Mouse (Mus musculus): ENCODE data around the gene Cfhr2. TPM values are rescaled to one million over a fixed set of nuclear protein-coding genes. Genes with fewer than 3 reads are reported as not detected.
"Not testable (repeated sequence)": the region's sequence is repeated elsewhere in the genome, so short reads cannot be mapped to it uniquely, and the experiment has no call there.

Gene Cfhr2
- polyA plus RNA-seq (2015; fragmentation: Nextera tagmentation; extraction: Ambion mirVana), result not detected in 2 replicates

GRCm38 (mm10) chr1:139858548-139858947 lies at the start of gene Cfhr2:
Cfhr2 (minus strand) TSS chr1:139858702.
- H3K27ac ChIP-seq, result no peak within 1 kb of the TSS
- ATAC-seq (ENCODE audit: low FRiP score), result no peak
- no peak within 1 kb of the TSS for H3K4me3 ChIP-seq
- no peak within 1 kb of the TSS for H3K4me2 ChIP-seq
- no peaks in the 10 kb centered on the region for H3K27me3 ChIP-seq
- WGBS, result 85% methylated on average over 1 of the region's 1 CpGs
- H3K36me3 ChIP-seq, result no peaks in the 10 kb centered on the region
- H3K9me3 ChIP-seq, result no peaks in the 10 kb centered on the region
- H3K4me1 ChIP-seq (replicated peaks), result no peaks in the 10 kb centered on the region
- H3K9ac ChIP-seq, result no peak within 1 kb of the TSS

DNA sequence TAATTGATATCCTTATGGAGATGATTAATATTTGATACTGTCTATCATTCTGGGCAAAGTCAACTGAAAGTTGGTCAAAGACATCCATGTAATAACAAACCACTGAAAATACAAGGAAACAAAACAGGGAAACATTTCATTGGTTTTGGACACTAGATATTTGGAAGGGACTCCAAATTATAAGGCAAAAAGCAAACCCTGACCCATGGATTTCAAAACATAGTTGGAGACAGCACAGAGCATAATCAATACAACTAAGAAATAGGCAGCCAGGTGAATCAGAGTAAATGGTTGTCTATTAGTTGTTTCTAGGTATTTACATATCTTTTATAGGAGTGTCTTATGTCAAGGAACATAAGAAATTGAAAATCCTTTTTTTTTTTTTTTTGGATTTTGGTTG lies 5.2 kb upstream of the Cfhr2 start:
- Histone ChIP-seq H3K9ac (no peak overlapping the region), H3K36me3 (no peaks in the 10 kb centered on the region), H3K27me3 (no peaks in the 10 kb centered on the region), H3K27ac (no peak overlapping the region), H3K9me3 (no peaks in the 10 kb centered on the region), H3K4me1 (replicated peaks) (no peaks in the 10 kb centered on the region), H3K4me2 (no peak overlapping the region), H3K4me3 (no peak overlapping the region)
- no peak for ATAC-seq (ENCODE audit: low FRiP score)

GRCm38 (mm10) chr1:139860176-139860575 lies 1.7 kb upstream of the Cfhr2 start:
- Histone ChIP-seq H3K9ac (no peak overlapping the region), H3K27me3 (no peaks in the 10 kb centered on the region), H3K36me3 (no peaks in the 10 kb centered on the region), H3K4me2 (no peak overlapping the region), H3K4me1 (replicated peaks) (no peaks in the 10 kb centered on the region), H3K4me3 (no peak overlapping the region), H3K27ac (no peak overlapping the region), H3K9me3 (no peaks in the 10 kb centered on the region)
- ATAC-seq (ENCODE audit: low FRiP score), result no peak

GRCm38 (mm10) chr1:139839699-139840098 lies 18.8 kb downstream of the Cfhr2 start:
- Histone ChIP-seq H3K27me3 (no peaks in the 10 kb centered on the region), H3K36me3 (no peaks in the 10 kb centered on the region), H3K4me2 (no peak overlapping the region), H3K9me3 (no peaks in the 10 kb centered on the region), H3K27ac (no peak overlapping the region), H3K4me3 (no peak overlapping the region), H3K4me1 (replicated peaks) (no peaks in the 10 kb centered on the region), H3K9ac (no peak overlapping the region)
- 67% methylated on average over 7 of the region's 7 CpGs for WGBS
- no peak for ATAC-seq (ENCODE audit: low FRiP score)

- Histone ChIP-seq H3K27me3 (no peaks in the 10 kb centered on the region), H3K9me3 (no peaks in the 10 kb centered on the region), H3K9ac (no peak overlapping the region), H3K4me1 (replicated peaks) (no peaks in the 10 kb centered on the region), H3K4me3 (no peak overlapping the region), H3K4me2 (no peak overlapping the region), H3K36me3 (no peaks in the 10 kb centered on the region), H3K27ac (no peak overlapping the region)
- no peak for ATAC-seq (ENCODE audit: low FRiP score)
- 62% methylated on average over 2 of the region's 2 CpGs for WGBS
Measured at GRCm38 (mm10) chr1:139839290-139839689, 19.2 kb downstream of the Cfhr2 start.

DNA sequence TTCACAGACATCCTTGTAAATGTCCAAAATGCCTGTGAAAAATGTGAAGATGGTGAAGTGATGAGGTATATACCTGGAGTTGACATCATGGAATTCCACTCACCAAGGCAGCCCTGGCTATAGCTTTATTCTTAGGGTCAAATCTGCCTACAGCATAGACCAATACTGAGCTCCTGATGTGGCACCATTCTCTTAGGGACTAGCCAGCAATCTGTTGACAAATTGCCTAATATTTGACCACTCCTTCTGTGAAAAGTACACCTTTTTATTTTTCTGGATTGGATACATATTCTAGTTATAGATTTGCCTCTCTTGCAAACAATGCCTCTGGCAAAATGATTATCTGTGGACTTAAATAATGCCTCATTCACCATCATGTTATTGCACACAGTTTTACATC lies 49.9 kb downstream of the Cfhr2 start:
- Histone ChIP-seq H3K4me2 (no peak overlapping the region), H3K4me1 (replicated peaks) (no peaks in the 10 kb centered on the region), H3K27ac (no peak overlapping the region), H3K9me3 (no peaks in the 10 kb centered on the region), H3K9ac (no peak overlapping the region), H3K36me3 (no peaks in the 10 kb centered on the region), H3K4me3 (no peak overlapping the region), H3K27me3 (no peaks in the 10 kb centered on the region)
- ATAC-seq (ENCODE audit: low FRiP score), result no peak

DNA sequence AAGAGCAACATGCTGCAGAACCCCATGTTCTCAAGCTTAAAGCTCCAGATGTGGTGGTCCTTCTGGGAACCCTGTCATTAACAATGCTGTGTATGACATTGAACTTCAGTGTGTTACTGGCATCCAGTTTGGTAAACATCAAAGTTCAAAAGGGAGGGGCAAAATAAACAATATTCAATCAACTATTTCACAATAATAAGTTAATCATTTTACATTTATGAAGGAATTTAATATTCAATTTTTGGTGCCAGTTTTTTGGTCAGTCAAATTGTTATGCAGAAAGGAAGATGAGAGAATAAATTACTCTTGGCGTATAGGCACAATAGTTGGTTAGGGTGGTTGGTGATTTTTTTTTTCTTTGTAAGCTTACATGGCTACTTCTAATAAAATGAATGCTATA lies 77.4 kb downstream of the Cfhr2 start, which contains the start of gene Gm4788:
Gm4788 (minus strand) TSS at position 101 of the 400 bp plus-strand sequence.
- no peaks in the 10 kb centered on the region for H3K27me3 ChIP-seq
- ATAC-seq (ENCODE audit: low FRiP score), result no peak
- H3K9me3 ChIP-seq, result no peaks in the 10 kb centered on the region
- H3K36me3 ChIP-seq, result no peaks in the 10 kb centered on the region
- no peak within 1 kb of the TSS for H3K9ac ChIP-seq
- H3K4me2 ChIP-seq, result no peak within 1 kb of the TSS
- WGBS, result 90% methylated on average over 1 of the region's 1 CpGs
- no peaks in the 10 kb centered on the region for H3K4me1 ChIP-seq (replicated peaks)
- H3K4me3 ChIP-seq, result no peak within 1 kb of the TSS
- H3K27ac ChIP-seq, result no peak within 1 kb of the TSS

DNA sequence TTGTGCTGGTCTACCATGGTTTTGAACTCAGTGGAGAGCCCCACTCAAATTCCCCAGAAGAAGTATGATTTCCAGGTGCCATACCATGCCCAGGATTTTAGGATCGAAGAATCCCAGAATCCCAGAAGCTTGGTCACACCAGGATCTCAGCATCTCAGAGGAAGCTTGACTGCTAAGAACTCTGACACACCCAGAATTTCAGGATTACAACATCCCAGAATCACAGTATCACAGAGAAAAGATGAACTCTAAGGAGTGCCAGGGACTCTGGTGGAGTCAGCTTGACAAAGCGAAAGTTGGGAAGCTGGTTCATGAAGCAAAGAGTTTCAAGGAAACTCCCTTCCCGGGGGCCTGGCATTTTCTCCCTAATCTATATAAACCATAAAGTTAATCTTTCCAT lies 88.6 kb downstream of the Cfhr2 start:
- WGBS, result 99% methylated on average over 3 of the region's 3 CpGs
- H3K27ac ChIP-seq; H3K4me3 ChIP-seq; H3K9ac ChIP-seq; H3K36me3 ChIP-seq; H3K9me3 ChIP-seq; H3K4me2 ChIP-seq; H3K27me3 ChIP-seq; H3K4me1 ChIP-seq (replicated peaks); ATAC-seq (ENCODE audit: low FRiP score): not testable (repeated sequence)

Other genes with a start within 250 kb of the Cfhr2 start
- gene Gm4788, start 77.5 kb downstream of the Cfhr2 start, polyA plus RNA-seq (2015; fragmentation: Nextera tagmentation; extraction: Ambion mirVana), result not detected in 2 replicates

All from hindbrain, embryonic 13.5 days (tissue).